Mouse (Mus musculus): ENCODE data around the gene Olfr728. TPM values are rescaled to one million over a fixed set of nuclear protein-coding genes. Genes with fewer than 3 reads are reported as not detected.

Gene Olfr728
- polyA plus RNA-seq (2015; fragmentation: Nextera tagmentation; extraction: Ambion mirVana) = not detected in 2 replicates

DNA sequence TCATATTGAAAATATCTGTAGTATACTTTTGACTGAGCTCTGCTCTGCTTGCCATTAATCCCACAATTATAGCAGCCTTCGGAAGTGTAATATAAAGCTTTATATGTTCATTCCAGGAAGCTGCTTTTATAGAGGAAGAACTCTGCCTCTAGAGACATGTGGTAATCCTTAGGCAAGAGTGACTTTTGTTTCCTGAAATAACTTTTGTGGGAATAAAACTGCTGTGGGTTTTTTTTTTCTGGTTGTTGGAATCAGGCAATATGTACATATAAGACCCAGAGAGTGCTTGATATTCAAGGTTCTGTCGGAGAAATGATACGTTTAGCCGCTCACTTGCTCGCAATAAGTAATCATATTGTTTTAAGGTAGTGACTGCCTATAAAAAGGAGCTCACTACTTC, at the start of gene Olfr728:
Gene Olfr728 (minus strand): TSS at position 101 of the 400 bp plus-strand sequence.
- ATAC-seq (ENCODE audit: borderline replicate concordance, extremely low read depth, low FRiP score, low TSS enrichment) = no peak
- WGBS = 90% methylated on average over 5 of the region's 5 CpGs
- Histone ChIP-seq H3K4me3 (no peak within 1 kb of the TSS), H3K36me3 (no peaks in the 10 kb centered on the region), H3K9me3 (no peaks in the 10 kb centered on the region), H3K9ac (no peak within 1 kb of the TSS), H3K27ac (no peak within 1 kb of the TSS), H3K4me2 (no peak within 1 kb of the TSS), H3K4me1 (no peaks in the 10 kb centered on the region), H3K27me3 (no peaks in the 10 kb centered on the region)

- H3K4me1 ChIP-seq = no peaks in the 10 kb centered on the region
- WGBS = 47% methylated on average over 1 of the region's 1 CpGs
- no peak for ATAC-seq (ENCODE audit: borderline replicate concordance, extremely low read depth, low FRiP score, low TSS enrichment)
- H3K27me3 ChIP-seq = no peaks in the 10 kb centered on the region
- H3K4me3 ChIP-seq = no peak within 1 kb of the TSS
- no peak within 1 kb of the TSS for H3K27ac ChIP-seq
- H3K9me3 ChIP-seq = no peaks in the 10 kb centered on the region
- H3K9ac ChIP-seq = no peak within 1 kb of the TSS
- no peaks in the 10 kb centered on the region for H3K36me3 ChIP-seq
- H3K4me2 ChIP-seq = no peak within 1 kb of the TSS
Observed at GRCm38 (mm10) chr14:50188098-50188497, 45.6 kb upstream of the Olfr728 start, which contains the start of gene Olfr730. Gene Olfr730 (minus strand): TSS chr14:50188198.

DNA sequence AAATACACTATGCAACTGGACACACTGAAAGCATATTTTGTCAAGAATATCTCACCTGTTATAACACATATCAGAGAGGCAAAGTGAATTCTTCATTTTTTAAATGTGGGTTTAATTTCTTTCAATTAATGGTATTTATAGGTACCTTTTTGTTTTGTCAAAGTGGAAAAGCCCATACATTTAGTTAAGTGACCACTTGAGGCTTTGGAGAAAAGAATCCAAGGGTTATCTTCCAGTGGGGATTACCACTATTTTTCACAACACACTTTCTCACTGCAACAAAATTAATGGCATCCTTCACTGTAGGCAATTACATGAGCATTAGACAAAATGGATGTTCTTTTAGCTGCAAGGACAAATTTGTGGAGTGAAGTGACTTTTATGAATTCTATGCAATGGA, 10.3 kb upstream of the Olfr728 start, which contains the start of gene Olfr729:
Gene Olfr729 (minus strand): TSS at position 101 of the 400 bp plus-strand sequence.
- H3K9me3 ChIP-seq = no peaks in the 10 kb centered on the region
- no peaks in the 10 kb centered on the region for H3K4me1 ChIP-seq
- no peak within 1 kb of the TSS for H3K9ac ChIP-seq
- no peak for ATAC-seq (ENCODE audit: borderline replicate concordance, extremely low read depth, low FRiP score, low TSS enrichment)
- no peaks in the 10 kb centered on the region for H3K27me3 ChIP-seq
- H3K4me2 ChIP-seq = no peak within 1 kb of the TSS
- no peaks in the 10 kb centered on the region for H3K36me3 ChIP-seq
- no peak within 1 kb of the TSS for H3K27ac ChIP-seq
- no peak within 1 kb of the TSS for H3K4me3 ChIP-seq

DNA sequence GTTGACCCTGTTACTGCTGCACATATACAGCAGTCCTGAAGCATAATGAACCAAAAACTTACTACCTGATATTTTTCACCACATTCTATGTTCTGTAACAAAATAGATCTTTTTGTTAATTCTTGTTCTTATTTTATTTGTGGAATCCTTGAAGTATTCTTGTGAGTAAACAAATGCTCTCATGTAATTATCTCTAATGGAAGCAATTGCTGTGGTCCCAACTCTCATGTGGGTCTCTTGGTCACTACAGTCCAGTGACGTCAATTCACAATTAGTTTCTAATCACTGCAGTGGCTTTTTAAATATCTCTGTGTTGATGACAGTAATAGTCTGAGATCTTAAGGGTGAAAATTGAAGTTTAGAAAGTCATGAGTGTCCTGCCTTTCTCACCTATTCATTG, 19.6 kb downstream of the Olfr728 start, which contains the start of gene Olfr727:
Gene Olfr727 (plus strand): TSS at position 301 of the 400 bp plus-strand sequence.
- H3K27me3 ChIP-seq = no peaks in the 10 kb centered on the region
- H3K9ac ChIP-seq = no peak within 1 kb of the TSS
- no peak within 1 kb of the TSS for H3K4me2 ChIP-seq
- H3K4me3 ChIP-seq = no peak within 1 kb of the TSS
- no peaks in the 10 kb centered on the region for H3K36me3 ChIP-seq
- 83% methylated on average over 1 of the region's 1 CpGs for WGBS
- no peak within 1 kb of the TSS for H3K27ac ChIP-seq
- H3K4me1 ChIP-seq = no peaks in the 10 kb centered on the region
- no peak for ATAC-seq (ENCODE audit: borderline replicate concordance, extremely low read depth, low FRiP score, low TSS enrichment)
- no peaks in the 10 kb centered on the region for H3K9me3 ChIP-seq

DNA sequence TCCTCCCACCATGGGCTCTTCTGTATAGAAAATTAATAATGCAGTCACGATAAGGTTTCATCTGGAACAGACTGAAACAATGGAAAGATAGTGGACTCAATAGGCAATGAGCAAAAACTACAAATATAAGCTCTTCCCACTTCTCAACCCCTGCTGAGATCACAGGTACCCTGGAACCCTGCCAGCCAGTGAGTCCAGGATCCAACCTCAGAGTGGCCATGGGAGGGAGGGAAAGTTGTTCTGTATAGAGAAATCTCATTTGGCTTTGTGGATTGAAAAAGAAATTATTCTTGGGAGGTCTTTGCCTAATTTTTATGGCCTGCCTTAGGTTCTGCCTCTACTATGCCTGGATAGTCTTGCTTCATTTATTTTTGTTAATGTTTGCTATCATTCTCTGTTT, 51.6 kb downstream of the Olfr728 start, which contains the start of gene Olfr726:
Gene Olfr726 (minus strand): TSS at position 101 of the 400 bp plus-strand sequence.
- Histone ChIP-seq H3K9ac (no peak within 1 kb of the TSS), H3K4me1 (no peaks in the 10 kb centered on the region), H3K4me2 (no peak within 1 kb of the TSS), H3K9me3 (no peaks in the 10 kb centered on the region), H3K4me3 (no peak within 1 kb of the TSS), H3K27ac (no peak within 1 kb of the TSS), H3K36me3 (no peaks in the 10 kb centered on the region), H3K27me3 (no peaks in the 10 kb centered on the region)
- ATAC-seq (ENCODE audit: borderline replicate concordance, extremely low read depth, low FRiP score, low TSS enrichment) = no peak
- WGBS = 68% methylated on average over 1 of the region's 1 CpGs

Other genes with a start within 250 kb of the Olfr728 start
- not detected in 2 replicates for gene Olfr722, start 240.7 kb downstream of the Olfr728 start, polyA plus RNA-seq (2015; fragmentation: Nextera tagmentation; extraction: Ambion mirVana)
- gene Olfr723, start 210.9 kb downstream of the Olfr728 start, polyA plus RNA-seq (2015; fragmentation: Nextera tagmentation; extraction: Ambion mirVana) = not detected in 2 replicates
- not detected in 2 replicates for gene Olfr724, start 179.4 kb downstream of the Olfr728 start, polyA plus RNA-seq (2015; fragmentation: Nextera tagmentation; extraction: Ambion mirVana)
- not detected in 2 replicates for gene Olfr725, start 102.3 kb downstream of the Olfr728 start, polyA plus RNA-seq (2015; fragmentation: Nextera tagmentation; extraction: Ambion mirVana)
- not detected in 2 replicates for gene Olfr726, start 51.7 kb downstream of the Olfr728 start, polyA plus RNA-seq (2015; fragmentation: Nextera tagmentation; extraction: Ambion mirVana)
- gene Olfr727, start 19.5 kb downstream of the Olfr728 start, polyA plus RNA-seq (2015; fragmentation: Nextera tagmentation; extraction: Ambion mirVana) = not detected in 2 replicates
- not detected in 2 replicates for gene Olfr729, start 10.2 kb upstream of the Olfr728 start, polyA plus RNA-seq (2015; fragmentation: Nextera tagmentation; extraction: Ambion mirVana)
- gene Olfr730, start 45.5 kb upstream of the Olfr728 start, polyA plus RNA-seq (2015; fragmentation: Nextera tagmentation; extraction: Ambion mirVana) = not detected in 2 replicates
- gene Olfr731, start 99.2 kb upstream of the Olfr728 start, polyA plus RNA-seq (2015; fragmentation: Nextera tagmentation; extraction: Ambion mirVana) = not detected in 2 replicates
- gene Olfr732, start 141.5 kb upstream of the Olfr728 start, polyA plus RNA-seq (2015; fragmentation: Nextera tagmentation; extraction: Ambion mirVana) = not detected in 2 replicates
- gene Olfr733, start 158.8 kb upstream of the Olfr728 start, polyA plus RNA-seq (2015; fragmentation: Nextera tagmentation; extraction: Ambion mirVana) = not detected in 2 replicates
- not detected in 2 replicates for gene Olfr734, start 184.1 kb upstream of the Olfr728 start, polyA plus RNA-seq (2015; fragmentation: Nextera tagmentation; extraction: Ambion mirVana)
- not detected in 2 replicates for gene Olfr735, start 206.2 kb upstream of the Olfr728 start, polyA plus RNA-seq (2015; fragmentation: Nextera tagmentation; extraction: Ambion mirVana)
- not detected in 2 replicates for gene Tlr11, start 215.2 kb upstream of the Olfr728 start, polyA plus RNA-seq (2015; fragmentation: Nextera tagmentation; extraction: Ambion mirVana)
- not detected in 2 replicates for gene Olfr736, start 238.5 kb upstream of the Olfr728 start, polyA plus RNA-seq (2015; fragmentation: Nextera tagmentation; extraction: Ambion mirVana)

Data from lung, embryonic 15.5 days (tissue).